Mouse (Mus musculus) bone marrow macrophage, adult 2 months (primary cell): ENCODE results near the gene Glcci1.

ENCODE experiments used
- CTCF ChIP-seq: IDR thresholded peaks from 2 replicates; pipeline ENCODE4 v1.5.1; 2012; ENCODE audit warnings: low read depth, mild to moderate bottlenecking, low read length, moderate library complexity
- POLR2A ChIP-seq: IDR thresholded peaks from 2 replicates; pipeline ENCODE4 v1.6.1; 2012; ENCODE audit warnings: mild to moderate bottlenecking, low read depth, low read length, borderline replicate concordance

GRCm38 (mm10) chr6:8510864-8511428 lies 1.5 kb downstream of the Glcci1 start:
- no peak for TF ChIP-seq CTCF
- no peak for TF ChIP-seq POLR2A
